Mouse (Mus musculus): Measurements from ENCODE around the gene Rnf216. TPM values are rescaled to one million over a fixed set of nuclear protein-coding genes. Genes with fewer than 3 reads are reported as not detected.

The Rnf216 gene
- polyA plus RNA-seq, 1 experiment from 2014 or later: 25.1 TPM

DNA sequence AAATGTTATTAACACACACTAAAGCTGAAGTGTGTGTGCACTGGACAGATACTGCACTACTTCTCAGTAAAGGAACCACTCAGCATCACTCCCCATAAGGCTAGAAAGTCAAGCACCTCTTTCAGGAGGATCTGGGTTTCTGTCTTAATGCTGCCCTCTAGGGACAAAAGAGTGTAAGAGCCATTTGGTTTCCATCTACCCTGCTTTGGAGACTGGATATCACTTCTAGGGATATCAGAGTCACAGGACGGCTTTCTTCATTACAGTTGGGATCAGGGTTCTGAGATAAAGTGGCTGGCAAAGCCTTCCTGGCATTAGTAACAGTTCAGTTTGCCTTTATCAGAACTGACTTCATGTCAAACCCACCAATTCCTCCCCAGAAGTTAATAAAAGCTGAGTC, 75.6 kb downstream of the Rnf216 start:
- Histone ChIP-seq H3K4me2 (no peak overlapping the region), H3K9ac (no peak overlapping the region), H3K4me3 (no peak overlapping the region), H3K27ac (replicated peaks) (no peak overlapping the region), H3K36me3 (peaks cover 17% of the 10 kb centered on the region), H3K4me1 (peaks cover 30% of the 10 kb centered on the region), H3K27me3 (replicated peaks) (no peaks in the 10 kb centered on the region), H3K9me3 (no peaks in the 10 kb centered on the region)
- no peak for ATAC-seq (ENCODE audit: extremely low read depth, insufficient number of reproducible peaks, low FRiP score, low TSS enrichment)
- 0% methylated on average over 1 of the region's 1 CpGs for WGBS

DNA sequence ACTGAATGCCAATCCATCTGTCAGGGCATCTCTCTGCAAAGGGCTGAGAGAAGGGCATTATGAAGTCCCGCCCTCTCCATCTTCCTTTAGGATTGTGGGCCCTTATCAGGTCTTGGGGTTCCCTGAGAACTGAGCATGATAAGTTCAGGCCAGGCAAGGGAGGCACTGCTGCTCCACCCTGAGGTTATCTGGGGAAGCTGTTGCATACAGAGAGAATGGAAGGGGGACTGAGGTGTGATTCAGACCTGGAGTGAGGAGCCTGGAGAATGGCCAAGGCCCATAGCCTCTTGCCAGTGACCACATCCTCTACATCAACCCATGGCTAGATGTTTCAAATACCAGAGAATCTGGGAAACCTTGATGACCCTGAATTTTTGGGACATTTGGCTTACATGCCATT, 76.7 kb downstream of the Rnf216 start:
- no peak overlapping the region for H3K4me2 ChIP-seq
- H3K9ac ChIP-seq: 0 out of 2 replicates have a peak overlapping the region, but pooled peaks have one; percentile 24
- no peak overlapping the region for H3K4me3 ChIP-seq
- no peaks in the 10 kb centered on the region for H3K9me3 ChIP-seq
- ATAC-seq (ENCODE audit: extremely low read depth, insufficient number of reproducible peaks, low FRiP score, low TSS enrichment): no peak
- H3K27ac ChIP-seq (replicated peaks): no peak overlapping the region
- H3K36me3 ChIP-seq: peaks cover 9% of the 10 kb centered on the region
- no peaks in the 10 kb centered on the region for H3K27me3 ChIP-seq (replicated peaks)
- WGBS: 77% methylated on average over 1 of the region's 1 CpGs
- peaks cover 41% of the 10 kb centered on the region for H3K4me1 ChIP-seq

GRCm38 (mm10) chr5:143035271-143035670, 77.5 kb downstream of the Rnf216 start:
- H3K9ac ChIP-seq: no peak overlapping the region
- H3K4me3 ChIP-seq: no peak overlapping the region
- H3K9me3 ChIP-seq: no peaks in the 10 kb centered on the region
- H3K4me1 ChIP-seq: peaks cover 41% of the 10 kb centered on the region
- no peak overlapping the region for H3K27ac ChIP-seq (replicated peaks)
- ATAC-seq (ENCODE audit: extremely low read depth, insufficient number of reproducible peaks, low FRiP score, low TSS enrichment): no peak
- no peaks in the 10 kb centered on the region for H3K27me3 ChIP-seq (replicated peaks)
- H3K4me2 ChIP-seq: no peak overlapping the region
- peaks cover 9% of the 10 kb centered on the region for H3K36me3 ChIP-seq
- WGBS: 85% methylated on average over 4 of the region's 4 CpGs

- Histone ChIP-seq H3K4me3 (no peak overlapping the region), H3K9me3 (no peaks in the 10 kb centered on the region), H3K4me1 (peaks cover 41% of the 10 kb centered on the region), H3K27ac (replicated peaks) (peak overlapping the region; percentile 61), H3K9ac (peak overlapping the region; percentile 52), H3K27me3 (replicated peaks) (no peaks in the 10 kb centered on the region), H3K4me2 (no peak overlapping the region), H3K36me3 (peaks cover 13% of the 10 kb centered on the region)
- WGBS: 47% methylated on average over 3 of the region's 3 CpGs
- ATAC-seq (ENCODE audit: extremely low read depth, insufficient number of reproducible peaks, low FRiP score, low TSS enrichment): peak; percentile 64
These were observed 78.7 kb downstream of the Rnf216 start for GRCm38 (mm10) chr5:143034108-143034507.

DNA sequence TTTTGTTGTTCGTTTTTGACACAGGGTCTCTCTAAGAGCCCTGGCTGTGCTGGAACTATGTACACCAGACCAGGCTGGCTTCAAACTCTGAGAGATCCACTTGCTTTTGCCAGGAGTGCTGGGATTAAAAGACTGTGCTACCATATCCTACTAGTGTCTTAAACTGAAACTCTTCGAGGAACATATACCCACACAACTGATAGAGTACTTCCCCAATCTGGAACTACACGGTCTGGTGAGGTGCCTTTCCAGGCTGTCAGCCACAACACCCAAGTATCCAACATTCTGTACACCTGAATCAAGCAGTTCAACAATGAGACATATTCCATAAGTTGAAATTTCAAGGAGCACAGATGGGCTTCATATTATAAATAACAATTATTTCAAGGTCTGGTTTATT, 79.5 kb downstream of the Rnf216 start:
- no peak overlapping the region for H3K27ac ChIP-seq (replicated peaks)
- no peak overlapping the region for H3K4me2 ChIP-seq
- peaks cover 41% of the 10 kb centered on the region for H3K4me1 ChIP-seq
- WGBS: 63% methylated on average over 3 of the region's 3 CpGs
- H3K9me3 ChIP-seq: no peaks in the 10 kb centered on the region
- H3K9ac ChIP-seq: no peak overlapping the region
- no peak overlapping the region for H3K4me3 ChIP-seq
- no peak for ATAC-seq (ENCODE audit: extremely low read depth, insufficient number of reproducible peaks, low FRiP score, low TSS enrichment)
- H3K27me3 ChIP-seq (replicated peaks): no peaks in the 10 kb centered on the region
- peaks cover 9% of the 10 kb centered on the region for H3K36me3 ChIP-seq

DNA sequence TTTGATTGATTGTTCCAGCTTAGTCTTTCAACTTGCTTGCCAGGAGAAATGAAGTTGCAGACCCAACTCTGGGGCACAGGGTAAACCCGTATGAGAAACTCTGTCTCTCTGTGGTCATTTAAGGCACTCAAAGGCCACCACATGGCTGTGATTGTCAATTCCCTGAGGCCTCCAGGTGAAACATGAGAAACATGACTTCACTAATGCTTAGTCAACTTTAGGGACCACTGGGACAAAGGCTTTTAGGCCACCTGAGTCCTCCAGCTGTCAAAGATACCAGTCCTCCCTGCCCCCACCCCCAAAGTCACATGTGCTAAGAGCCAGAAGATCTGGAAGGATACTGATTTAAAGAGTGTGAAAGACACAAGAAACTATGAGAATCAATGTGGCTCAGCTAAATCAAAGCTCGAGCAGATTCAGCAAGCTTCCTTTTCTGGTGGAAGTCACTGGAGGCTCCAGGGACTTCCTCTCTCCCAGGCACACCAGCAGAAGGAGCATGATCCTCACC, 80.1 kb downstream of the Rnf216 start:
- Histone ChIP-seq H3K4me1 (peaks cover 41% of the 10 kb centered on the region), H3K4me2 (no peak overlapping the region), H3K9ac (no peak overlapping the region), H3K27me3 (replicated peaks) (no peaks in the 10 kb centered on the region), H3K4me3 (no peak overlapping the region), H3K36me3 (peaks cover 13% of the 10 kb centered on the region), H3K27ac (replicated peaks) (no peak overlapping the region), H3K9me3 (no peaks in the 10 kb centered on the region)
- 53% methylated on average over 2 of the region's 2 CpGs for WGBS
- ATAC-seq (ENCODE audit: extremely low read depth, insufficient number of reproducible peaks, low FRiP score, low TSS enrichment): no peak

DNA sequence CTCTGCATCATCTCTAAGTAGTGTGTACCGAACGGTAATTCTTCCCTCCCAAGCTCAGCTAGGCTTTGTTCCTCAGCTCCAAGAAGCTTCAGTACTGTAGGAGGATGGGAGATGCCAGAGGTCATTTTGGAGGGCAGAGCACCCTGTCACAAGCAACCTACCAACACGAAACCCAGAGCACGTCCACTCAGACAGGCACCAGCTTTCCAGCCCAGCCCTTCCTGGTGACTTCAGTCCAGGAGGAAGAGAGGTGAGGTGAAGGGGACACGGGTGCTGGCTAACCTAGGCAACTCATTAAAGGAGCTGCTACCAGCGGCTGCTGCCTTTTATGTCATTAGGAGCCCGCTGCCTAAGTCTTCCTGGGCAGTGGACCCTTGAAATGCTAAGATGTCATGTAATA, 81.1 kb downstream of the Rnf216 start:
- Histone ChIP-seq H3K36me3 (peaks cover 23% of the 10 kb centered on the region), H3K9ac (peak overlapping the region; percentile 34; the same call in 1 of the 2 replicates), H3K9me3 (no peaks in the 10 kb centered on the region), H3K4me1 (peaks cover 41% of the 10 kb centered on the region), H3K27ac (replicated peaks) (peak overlapping the region; percentile 37), H3K4me3 (no peak overlapping the region), H3K27me3 (replicated peaks) (no peaks in the 10 kb centered on the region), H3K4me2 (no peak overlapping the region)
- 52% methylated on average over 7 of the region's 7 CpGs for WGBS
- ATAC-seq (ENCODE audit: extremely low read depth, insufficient number of reproducible peaks, low FRiP score, low TSS enrichment): no peak

DNA sequence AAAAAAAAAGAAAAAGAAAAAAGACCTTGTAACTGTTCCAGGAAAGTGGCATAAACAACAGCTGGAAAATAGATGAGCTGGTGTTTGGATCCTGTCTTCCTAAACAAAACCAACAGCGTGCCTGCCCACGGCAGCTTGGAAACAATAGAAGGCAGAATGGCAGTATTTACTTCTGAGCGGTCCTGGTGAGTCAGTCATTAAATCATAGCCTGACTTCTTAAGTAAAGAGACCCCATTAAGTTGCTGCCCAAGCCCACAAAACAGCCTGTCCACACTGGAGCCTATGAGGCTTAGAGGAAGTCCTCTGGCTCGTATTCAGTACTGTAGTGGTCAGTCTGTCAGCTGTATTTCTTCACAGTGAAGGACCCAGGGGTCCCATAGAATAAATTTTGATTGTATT, 81.6 kb downstream of the Rnf216 start:
- no peak for ATAC-seq (ENCODE audit: extremely low read depth, insufficient number of reproducible peaks, low FRiP score, low TSS enrichment)
- H3K27ac ChIP-seq (replicated peaks): peak overlapping the region; percentile 37

GRCm38 (mm10) chr5:143023887-143024286, 88.9 kb downstream of the Rnf216 start:
- no peaks in the 10 kb centered on the region for H3K27me3 ChIP-seq (replicated peaks)
- H3K36me3 ChIP-seq: peaks cover 71% of the 10 kb centered on the region
- peaks cover 14% of the 10 kb centered on the region for H3K4me1 ChIP-seq
- H3K27ac ChIP-seq (replicated peaks): peak overlapping the region; percentile 49
- no peak overlapping the region for H3K9ac ChIP-seq
- H3K9me3 ChIP-seq: no peaks in the 10 kb centered on the region
- H3K4me2 ChIP-seq: no peak overlapping the region
- H3K4me3 ChIP-seq: no peak overlapping the region
- WGBS: 28% methylated on average over 2 of the region's 2 CpGs
- no peak for ATAC-seq (ENCODE audit: extremely low read depth, insufficient number of reproducible peaks, low FRiP score, low TSS enrichment)

More for the DNA sequence above, 81.6 kb downstream of the Rnf216 start:
- no peak overlapping the region for H3K9ac ChIP-seq
- H3K4me2 ChIP-seq: no peak overlapping the region
- H3K9me3 ChIP-seq: no peaks in the 10 kb centered on the region
- no peak overlapping the region for H3K4me3 ChIP-seq
- H3K36me3 ChIP-seq: peaks cover 28% of the 10 kb centered on the region
- H3K27me3 ChIP-seq (replicated peaks): no peaks in the 10 kb centered on the region
- WGBS: 71% methylated on average over 4 of the region's 4 CpGs
- H3K4me1 ChIP-seq: peaks cover 38% of the 10 kb centered on the region

- WGBS: 86% methylated on average over 1 of the region's 1 CpGs
- no peak for ATAC-seq (ENCODE audit: extremely low read depth, insufficient number of reproducible peaks, low FRiP score, low TSS enrichment)
These were observed 89.8 kb downstream of the Rnf216 start for GRCm38 (mm10) chr5:143022956-143023355.

GRCm38 (mm10) chr5:143017401-143017800, 95.4 kb downstream of the Rnf216 start:
- no peak overlapping the region for H3K9ac ChIP-seq
- H3K4me2 ChIP-seq: no peak overlapping the region
- H3K9me3 ChIP-seq: no peaks in the 10 kb centered on the region
- peak overlapping the region; percentile 65 for H3K27ac ChIP-seq (replicated peaks)
- WGBS: 60% methylated on average over 5 of the region's 5 CpGs
- H3K4me3 ChIP-seq: no peak overlapping the region
- peaks cover 66% of the 10 kb centered on the region for H3K36me3 ChIP-seq
- H3K4me1 ChIP-seq: peaks cover 16% of the 10 kb centered on the region
- no peaks in the 10 kb centered on the region for H3K27me3 ChIP-seq (replicated peaks)
- no peak for ATAC-seq (ENCODE audit: extremely low read depth, insufficient number of reproducible peaks, low FRiP score, low TSS enrichment)

More at GRCm38 (mm10) chr5:143022956-143023355, 89.8 kb downstream of the Rnf216 start:
- Histone ChIP-seq H3K27ac (replicated peaks) (no peak overlapping the region), H3K4me2 (no peak overlapping the region), H3K36me3 (peaks cover 72% of the 10 kb centered on the region), H3K27me3 (replicated peaks) (no peaks in the 10 kb centered on the region), H3K9me3 (no peaks in the 10 kb centered on the region), H3K4me3 (no peak overlapping the region), H3K4me1 (peaks cover 14% of the 10 kb centered on the region), H3K9ac (no peak overlapping the region)

- ATAC-seq (ENCODE audit: extremely low read depth, insufficient number of reproducible peaks, low FRiP score, low TSS enrichment): no peak
- H3K9me3 ChIP-seq: no peaks in the 10 kb centered on the region
- H3K9ac ChIP-seq: no peak overlapping the region
- no peak overlapping the region for H3K4me2 ChIP-seq
- H3K4me3 ChIP-seq: no peak overlapping the region
- WGBS: 87% methylated on average over 11 of the region's 11 CpGs
- H3K27ac ChIP-seq (replicated peaks): no peak overlapping the region
- H3K36me3 ChIP-seq: peaks cover 53% of the 10 kb centered on the region
- H3K4me1 ChIP-seq: peaks cover 4% of the 10 kb centered on the region; the same call in 1 of the 2 replicates
- H3K27me3 ChIP-seq (replicated peaks): no peaks in the 10 kb centered on the region
These were observed 103.4 kb downstream of the Rnf216 start for GRCm38 (mm10) chr5:143009383-143009782.
